Mouse (Mus musculus) spleen, adult 2 months (tissue): ENCODE measurements around the gene Snd1.

Source experiments
- CTCF ChIP-seq: fragments of 200-500 bp; IDR thresholded peaks from 2 replicates; pipeline ENCODE4 v1.5.1; 2011; ENCODE audit warnings: mild to moderate bottlenecking, inconsistent platforms; ENCODE audit not compliant: insufficient read depth, insufficient read length, insufficient replicate concordance; ENCODE audit errors: extremely low read depth
- POLR2A ChIP-seq: fragments of 200-500 bp; IDR thresholded peaks from 2 replicates; pipeline ENCODE4 v1.6.1; 2011; ENCODE audit warnings: low read depth, low read length, inconsistent platforms

DNA sequence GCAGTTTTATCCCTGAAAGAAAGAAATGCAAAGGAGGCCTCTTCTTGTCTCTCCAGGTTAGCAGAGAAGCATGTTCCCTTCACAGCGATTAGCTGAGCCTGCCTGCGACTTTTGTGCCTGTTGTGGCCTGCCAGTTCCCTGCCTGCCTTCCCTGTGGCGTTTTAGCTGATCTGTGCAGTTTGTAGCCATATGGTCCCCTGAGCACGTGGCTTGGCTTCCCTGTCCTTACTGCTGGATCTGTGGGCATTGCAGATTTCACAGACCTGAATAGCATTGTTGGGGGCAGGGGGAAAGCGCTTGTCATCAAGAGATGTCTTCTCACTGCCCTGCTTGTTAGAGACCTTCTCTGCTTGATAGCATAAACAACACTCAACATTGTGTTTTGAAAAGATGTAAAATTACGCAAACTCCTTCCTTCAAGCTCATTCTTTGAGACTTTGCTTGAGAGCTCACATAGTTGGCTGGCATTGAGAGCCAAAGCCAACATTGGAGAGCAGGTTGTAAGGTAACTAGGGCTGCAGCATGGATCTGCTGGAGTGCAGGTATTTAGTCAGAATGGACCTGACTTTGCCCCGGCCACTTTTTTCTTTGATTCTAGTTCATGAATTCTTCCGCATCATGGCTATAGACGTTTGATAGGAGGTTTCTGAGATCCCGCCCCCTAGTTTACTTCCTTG lies 63.0 kb downstream of the Snd1 start:
- no peak for TF ChIP-seq POLR2A
- TF ChIP-seq CTCF, result no peak
